Mouse (Mus musculus): Measurements from ENCODE around the gene Pde3a.

Gene Pde3a

DNA sequence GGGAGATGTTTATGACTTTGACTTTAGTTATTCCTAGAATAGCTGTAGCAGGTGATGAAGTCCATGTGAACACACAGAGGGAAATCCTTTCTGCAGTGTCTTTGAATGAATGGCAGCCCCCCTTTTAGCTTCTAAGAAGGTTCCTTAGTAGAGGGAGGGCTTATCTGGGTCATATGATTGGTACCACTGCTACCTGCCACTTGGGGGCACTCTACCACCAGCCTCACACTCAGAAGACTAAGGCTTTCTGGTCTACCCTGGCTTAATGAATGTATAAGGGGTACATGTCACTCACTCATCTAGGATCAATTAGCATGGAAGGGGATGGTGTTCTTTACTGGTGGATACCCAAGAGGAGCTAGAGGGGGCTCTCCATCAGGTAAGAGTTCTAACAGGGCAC lies 250.4 kb downstream of the Pde3a start:
- no peak for DNase-seq (ENCODE audit: low spot score)

DNA sequence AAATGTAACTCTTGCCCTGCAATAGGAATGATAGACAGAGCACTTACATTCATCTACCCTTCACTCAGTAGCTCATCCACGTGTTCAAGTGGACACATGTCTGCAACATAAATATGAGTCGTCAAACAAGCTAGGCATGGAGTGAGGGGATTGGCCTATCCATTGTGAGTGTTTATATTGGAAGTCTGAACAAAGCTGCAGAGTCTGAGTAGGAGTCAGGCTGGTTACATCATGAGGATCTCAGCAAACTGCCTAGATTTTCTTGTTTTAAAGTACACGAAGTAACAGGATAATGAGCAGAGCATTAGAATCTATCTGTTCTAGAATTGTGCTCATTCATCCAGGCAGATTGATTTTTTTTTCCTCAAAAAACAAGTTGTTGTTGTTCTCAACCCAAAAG lies 252.1 kb downstream of the Pde3a start:
- no peak for DNase-seq (ENCODE audit: low spot score)

DNA sequence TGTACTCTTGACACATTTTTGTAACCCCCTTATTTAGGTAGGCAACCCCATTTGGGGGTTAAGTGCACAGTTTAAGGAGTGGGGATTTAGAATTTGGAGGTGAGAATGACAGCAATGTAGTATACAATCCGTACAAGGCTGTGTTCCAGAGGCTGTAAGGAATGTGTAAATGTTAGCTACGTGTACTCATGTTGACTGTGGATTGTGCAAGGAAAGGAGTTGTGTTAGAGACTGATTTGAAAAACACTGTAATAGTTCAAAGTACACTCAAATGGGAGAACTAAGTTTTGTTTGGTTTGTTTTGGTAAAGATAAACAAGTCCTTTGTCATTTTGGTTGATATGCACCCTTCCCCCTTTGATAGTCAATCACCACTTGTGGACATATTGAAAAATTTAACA lies 273.5 kb downstream of the Pde3a start:
- DNase-seq (ENCODE audit: low spot score): no peak

DNA sequence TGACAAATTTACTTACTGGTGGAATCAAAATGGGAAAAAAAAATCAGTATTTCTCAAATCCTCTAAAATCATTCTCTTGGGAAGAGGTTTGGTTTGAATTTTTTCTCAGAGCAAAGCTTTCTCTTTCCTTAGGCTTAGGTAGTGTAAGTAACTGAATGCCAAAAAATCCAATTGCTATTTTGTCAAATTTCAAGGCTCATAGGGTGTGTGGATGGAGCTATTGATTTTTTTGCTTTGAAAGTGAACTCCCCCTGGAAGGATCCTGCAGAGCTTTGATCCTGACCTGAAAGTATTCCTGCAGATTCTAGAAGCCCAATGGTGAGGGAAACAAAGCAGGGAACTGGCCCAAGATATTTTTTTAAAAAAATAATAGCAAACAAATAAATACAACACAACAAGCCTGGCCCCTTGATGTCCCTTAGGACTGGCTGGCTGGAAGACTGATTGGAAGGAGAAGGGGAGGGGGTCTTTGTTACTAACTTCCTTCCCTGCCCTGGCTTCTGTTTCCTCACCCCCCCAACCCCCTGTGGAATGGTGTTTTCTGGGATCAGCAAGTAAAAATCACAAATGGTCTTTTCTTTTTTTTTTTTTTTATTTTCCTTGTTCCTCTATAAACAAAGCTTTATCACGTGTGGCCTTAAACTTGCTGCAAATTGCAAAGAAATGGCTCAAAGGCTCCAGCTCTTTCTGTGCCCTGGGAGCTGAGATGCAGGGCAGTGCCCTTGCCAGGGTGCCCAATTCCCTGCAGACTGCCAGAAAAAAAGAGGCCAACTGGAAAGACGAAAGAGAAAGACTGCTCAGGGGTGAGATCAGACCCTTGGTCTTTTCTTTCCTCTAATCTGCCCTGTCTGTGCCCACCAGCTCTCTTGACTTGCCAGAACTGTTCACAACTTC lies 274.9 kb downstream of the Pde3a start, which contains the start of gene Slco1c1:
Gene Slco1c1, plus strand, starts transcription at position 622 of the 894 bp plus-strand sequence.
- DNase-seq (ENCODE audit: low spot score): no peak

DNA sequence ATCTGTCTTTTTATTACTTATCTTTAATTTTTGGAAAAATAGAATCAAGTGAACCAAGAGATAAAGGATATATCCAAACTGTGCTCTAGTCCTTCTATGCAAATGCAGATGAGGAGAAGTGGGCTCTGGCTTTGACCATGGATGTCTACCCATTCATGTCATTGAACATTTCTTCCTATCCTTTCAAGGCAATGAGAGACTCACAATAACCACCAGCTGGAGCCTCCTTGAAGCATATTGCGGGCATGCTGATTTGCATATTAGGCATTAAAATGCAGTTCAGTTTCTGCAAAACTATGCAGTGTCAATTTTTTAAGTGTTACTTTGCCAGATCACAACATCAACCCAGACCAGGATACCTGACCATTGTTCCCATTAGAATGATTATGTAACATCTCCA lies 276.7 kb downstream of the Pde3a start:
- DNase-seq (ENCODE audit: low spot score): no peak

DNA sequence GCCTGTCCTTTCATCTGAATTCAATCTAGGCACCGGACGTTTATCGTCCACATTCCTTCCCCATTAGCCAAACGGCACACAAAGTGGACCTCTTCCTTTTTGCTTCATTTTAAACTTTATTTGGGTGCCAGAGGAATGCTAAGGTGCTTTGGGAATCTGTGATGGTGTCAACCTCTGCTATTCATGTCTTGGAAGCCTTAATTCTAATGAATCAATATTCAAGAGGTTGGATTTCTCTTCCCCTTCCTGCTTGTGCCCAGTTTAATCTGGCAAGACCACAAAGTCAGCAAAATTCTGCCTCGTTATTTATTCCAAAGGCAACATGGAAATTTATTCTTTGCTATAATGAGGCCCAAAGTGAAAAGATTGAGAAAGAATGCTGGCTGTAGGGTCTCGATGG lies 281.8 kb downstream of the Pde3a start:
- DNase-seq (ENCODE audit: low spot score): no peak

DNA sequence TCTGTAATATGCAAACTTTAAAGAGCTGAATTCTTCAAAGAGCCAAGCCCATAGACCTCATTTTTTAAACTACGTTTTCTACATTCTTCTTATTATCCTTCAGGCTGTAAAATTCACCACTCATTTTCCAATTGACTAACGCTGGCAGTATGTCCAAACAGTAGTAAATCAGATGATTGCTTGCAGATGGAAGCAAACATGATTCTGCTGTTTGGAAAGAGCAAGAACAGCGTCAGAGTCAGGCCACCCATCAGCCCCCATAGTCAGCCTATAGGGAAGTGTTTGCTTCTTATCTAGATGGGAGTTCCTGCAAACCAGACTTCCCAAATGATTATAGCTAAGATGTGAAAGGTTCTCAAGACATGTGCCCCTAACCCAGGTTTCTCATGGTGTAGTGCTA lies 288.2 kb downstream of the Pde3a start:
- no peak for DNase-seq (ENCODE audit: low spot score)

DNA sequence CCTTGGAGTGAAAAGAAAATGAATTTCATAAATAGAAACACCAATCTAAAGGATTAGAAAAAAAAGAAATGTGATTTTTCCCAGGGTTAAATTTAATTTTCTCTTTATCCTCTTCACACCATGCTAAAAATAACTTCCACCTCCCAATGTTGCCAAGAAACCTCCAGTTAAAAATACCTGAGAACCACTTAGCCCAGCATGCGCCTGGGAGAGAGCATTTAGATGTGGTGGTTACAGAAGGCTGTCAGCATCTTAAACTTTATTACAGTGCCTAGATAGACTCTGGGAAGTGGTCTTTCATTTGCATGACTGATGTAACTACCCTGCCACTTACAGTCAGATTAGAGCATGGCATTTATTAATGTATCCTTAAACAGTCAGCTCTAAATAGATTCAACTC lies 292.1 kb downstream of the Pde3a start:
- no peak for DNase-seq (ENCODE audit: low spot score)

DNA sequence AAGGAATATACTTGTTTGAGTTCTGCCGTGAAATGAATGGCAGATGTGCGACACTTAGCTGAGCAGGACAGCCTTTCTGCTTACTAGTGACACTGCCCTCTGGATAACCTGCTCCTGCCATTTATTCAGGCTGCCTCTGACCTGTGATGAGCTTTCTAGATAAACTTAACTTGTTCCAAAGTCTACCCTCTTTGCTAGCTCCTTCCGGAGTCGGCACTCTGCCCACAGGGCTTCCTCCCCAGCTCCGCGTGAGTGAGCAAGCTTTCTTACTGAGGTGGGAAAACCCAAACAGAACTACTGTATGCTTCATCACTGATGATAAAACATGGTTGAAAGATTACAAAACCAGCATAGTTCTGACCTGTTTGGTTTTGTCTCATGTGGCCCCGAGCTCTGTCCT lies 294.3 kb downstream of the Pde3a start:
- no peak for DNase-seq (ENCODE audit: low spot score)
